Mouse (Mus musculus) stomach, postnatal 0 days (tissue): Measurements from ENCODE around the gene Lmntd1.

Experiments
- CTCF ChIP-seq: IDR thresholded peaks from 2 replicates; pipeline ENCODE4 v1.5.1; 2016; ENCODE audit warnings: antibody characterized with exemption, low read depth, mild to moderate bottlenecking, moderate library complexity
- EP300 ChIP-seq: optimal IDR thresholded peaks from 2 replicates; pipeline ENCODE3; 2016; ENCODE audit warnings: antibody characterized with exemption

DNA sequence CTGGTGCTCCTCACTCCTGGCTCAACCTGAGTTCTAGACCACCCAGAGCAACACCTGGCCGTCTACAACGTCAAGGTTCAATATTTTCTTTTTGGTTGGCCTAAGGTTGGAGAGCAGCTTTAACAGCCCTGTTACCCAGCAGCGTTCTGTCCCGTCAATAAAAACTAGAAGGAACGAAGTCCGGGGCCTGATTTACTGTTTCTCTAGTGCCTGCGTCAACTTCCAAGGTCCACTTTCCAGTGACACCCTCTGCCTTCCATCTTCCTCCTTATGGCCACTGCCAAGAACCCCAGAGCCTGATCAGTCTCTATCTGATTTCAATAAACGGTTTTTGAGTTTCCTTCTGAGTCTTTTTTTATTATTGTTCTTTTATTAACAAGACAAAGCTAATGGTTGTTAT lies 267.8 kb downstream of the Lmntd1 start:
- TF ChIP-seq CTCF (no peak), EP300 (no peak)
